Mouse (Mus musculus) limb, embryonic 10.5 days (tissue): ENCODE results near the gene Grhl1. TPM values are rescaled to one million over a fixed set of nuclear protein-coding genes. Genes with fewer than 3 reads are reported as not detected.
"Not testable (repeated sequence)": the region's sequence is repeated elsewhere in the genome, so short reads cannot be mapped to it uniquely, and the experiment has no call there.

Source experiments
- DNase-seq: peaks from one replicate; pipeline ENCODE4 v3.0.0-alpha.2; 2017; ENCODE audit warnings: low spot score
- H3K27ac ChIP-seq: fragments of 300-500 bp; sonication (generic); 2 replicates; pipeline ENCODE4 v1.5.1; 2016; ENCODE audit warnings: mild to moderate bottlenecking
- H3K27me3 ChIP-seq: fragments of 300-500 bp; sonication (generic); 2 replicates; pipeline ENCODE4 v1.6.1; 2016; ENCODE audit warnings: low read depth, mild to moderate bottlenecking; ENCODE audit not compliant: poor library complexity, severe bottlenecking
- H3K36me3 ChIP-seq: fragments of 300-500 bp; sonication (generic); 2 replicates; pipeline ENCODE4 v1.6.1; 2016; ENCODE audit warnings: mild to moderate bottlenecking, moderate library complexity
- H3K4me1 ChIP-seq: fragments of 300-500 bp; sonication (generic); 2 replicates; pipeline ENCODE4 v1.6.1; 2016
- H3K4me3 ChIP-seq: fragments of 300-500 bp; sonication (generic); 2 replicates; pipeline ENCODE4 v1.5.1; 2016; ENCODE audit warnings: mild to moderate bottlenecking, moderate library complexity
- H3K9me3 ChIP-seq: fragments of 300-500 bp; sonication (generic); replicated peaks from 2 replicates; pipeline ENCODE4 v1.6.1; 2016; ENCODE audit warnings: mild to moderate bottlenecking
- WGBS: fragments of 180-500 bp; shearing (Covaris S2); methylation state at CpG from one replicate; pipeline ENCODE4 v1.1.7; 2016; 5-methylcytosine and 5-hydroxymethylcytosine counted together
- polyA plus RNA-seq: library from polyadenylated mRNA; unstranded; fragments of >200 nt; fragmentation: Nextera tagmentation; extraction: Ambion mirVana; gene quantifications from 2 replicates; pipeline ENCODE4 v1.2.1, GENCODE M21; 2016

Gene Grhl1
- polyA plus RNA-seq, 1 experiment from 2014 or later: 0.71 TPM

DNA sequence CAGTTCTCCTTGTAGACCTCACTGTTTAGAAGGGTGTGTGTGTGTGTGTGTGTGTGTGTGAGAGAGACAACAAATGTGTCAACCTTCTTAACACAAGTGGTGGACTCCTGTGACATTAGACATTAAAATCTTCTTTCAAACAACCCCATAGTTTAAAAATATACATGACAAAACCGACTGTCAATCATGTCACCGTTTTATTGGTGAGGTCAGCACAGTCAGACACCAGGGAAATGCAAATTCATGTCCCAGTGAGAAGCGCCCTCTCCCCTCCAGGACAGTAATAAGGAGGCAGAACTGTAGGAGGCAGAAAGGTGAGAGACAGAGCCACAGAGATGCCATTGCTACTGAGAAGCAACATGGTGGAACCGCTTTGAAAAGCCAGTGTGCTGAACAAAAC is 60.3 kb downstream of the Grhl1 start:
- no peaks in the 10 kb centered on the region for H3K9me3 ChIP-seq
- H3K27me3 ChIP-seq: no peaks in the 10 kb centered on the region
- no peak overlapping the region for H3K27ac ChIP-seq
- no peak for DNase-seq
- 74% methylated on average over 4 of the region's 4 CpGs for WGBS
- no peaks in the 10 kb centered on the region for H3K36me3 ChIP-seq
- no peak overlapping the region for H3K4me3 ChIP-seq
- H3K4me1 ChIP-seq: peaks cover 10% of the 10 kb centered on the region

DNA sequence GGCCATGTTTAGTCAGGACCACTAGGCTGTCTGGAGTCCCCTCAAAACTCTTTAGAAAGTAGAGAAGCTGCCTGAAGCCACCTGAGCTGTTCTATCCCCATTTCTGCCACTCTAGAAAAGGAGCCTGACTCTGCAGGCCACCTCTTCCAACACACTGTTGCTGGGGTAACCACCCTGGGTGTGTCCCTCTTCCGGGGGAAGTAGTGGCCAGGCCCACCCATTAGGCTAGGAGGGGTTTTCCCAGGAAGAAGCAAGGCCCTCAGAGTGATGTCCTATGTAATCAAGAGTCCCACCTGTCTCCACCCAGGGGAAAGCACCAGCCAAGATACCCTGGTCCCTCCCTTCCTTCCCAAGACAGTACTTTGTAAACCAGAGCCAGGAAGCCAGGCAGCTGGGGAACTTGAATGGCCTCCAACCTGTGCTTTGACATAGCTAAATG is 61.7 kb downstream of the Grhl1 start:
- Histone ChIP-seq H3K27me3 (no peaks in the 10 kb centered on the region), H3K36me3 (no peaks in the 10 kb centered on the region), H3K4me3 (no peak overlapping the region), H3K4me1 (peaks cover 8% of the 10 kb centered on the region), H3K9me3 (no peaks in the 10 kb centered on the region), H3K27ac (no peak overlapping the region)
- DNase-seq: no peak
- WGBS: 80% methylated on average over 1 of the region's 1 CpGs

DNA sequence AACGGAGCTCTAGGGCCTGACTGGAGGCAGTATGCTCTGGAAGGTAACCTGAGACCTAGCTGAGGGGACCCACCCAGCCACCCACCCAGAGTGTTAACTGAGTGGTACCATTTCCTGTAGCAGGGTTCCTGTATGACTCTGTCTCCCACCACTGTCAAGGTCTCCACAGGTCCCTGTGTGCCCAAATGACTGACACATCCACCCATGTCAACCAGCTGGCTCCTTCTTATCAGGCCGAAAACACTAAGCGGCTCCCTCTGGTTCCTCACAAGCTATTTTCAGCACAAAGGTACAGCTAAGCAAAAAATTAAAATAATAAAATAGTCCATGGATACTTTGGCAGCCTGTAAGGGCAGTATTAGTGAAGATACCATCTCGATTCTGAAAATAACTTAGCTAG is 62.1 kb downstream of the Grhl1 start:
- peaks cover 8% of the 10 kb centered on the region for H3K4me1 ChIP-seq
- no peaks in the 10 kb centered on the region for H3K36me3 ChIP-seq
- H3K4me3 ChIP-seq: no peak overlapping the region
- H3K9me3 ChIP-seq: no peaks in the 10 kb centered on the region
- DNase-seq: no peak
- 87% methylated on average over 4 of the region's 4 CpGs for WGBS
- no peak overlapping the region for H3K27ac ChIP-seq
- H3K27me3 ChIP-seq: no peaks in the 10 kb centered on the region

DNA sequence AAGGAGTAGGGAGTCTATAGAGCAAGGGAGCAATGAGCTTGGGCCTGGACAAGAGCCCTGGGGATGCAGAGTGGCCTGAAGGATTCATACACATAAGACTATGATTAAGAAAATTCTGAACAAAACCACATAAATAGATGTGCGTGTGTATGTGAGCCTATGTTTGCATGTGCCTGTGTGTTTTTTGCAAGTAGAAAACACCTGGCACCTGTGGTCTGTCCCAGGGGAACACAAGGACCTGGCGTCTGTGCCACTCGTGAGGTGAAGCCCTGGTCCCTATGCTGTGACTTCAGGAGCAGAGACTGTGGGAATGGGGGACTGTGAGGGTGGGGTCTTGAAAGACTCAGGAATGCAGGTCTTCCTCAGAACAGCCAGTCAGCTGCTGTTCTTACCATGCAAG is 62.6 kb downstream of the Grhl1 start:
- 86% methylated on average over 3 of the region's 3 CpGs for WGBS
- no peak for DNase-seq
- Histone ChIP-seq H3K4me1 (peaks cover 8% of the 10 kb centered on the region), H3K27me3 (no peaks in the 10 kb centered on the region), H3K9me3 (no peaks in the 10 kb centered on the region), H3K4me3 (no peak overlapping the region), H3K27ac (no peak overlapping the region), H3K36me3 (no peaks in the 10 kb centered on the region)

DNA sequence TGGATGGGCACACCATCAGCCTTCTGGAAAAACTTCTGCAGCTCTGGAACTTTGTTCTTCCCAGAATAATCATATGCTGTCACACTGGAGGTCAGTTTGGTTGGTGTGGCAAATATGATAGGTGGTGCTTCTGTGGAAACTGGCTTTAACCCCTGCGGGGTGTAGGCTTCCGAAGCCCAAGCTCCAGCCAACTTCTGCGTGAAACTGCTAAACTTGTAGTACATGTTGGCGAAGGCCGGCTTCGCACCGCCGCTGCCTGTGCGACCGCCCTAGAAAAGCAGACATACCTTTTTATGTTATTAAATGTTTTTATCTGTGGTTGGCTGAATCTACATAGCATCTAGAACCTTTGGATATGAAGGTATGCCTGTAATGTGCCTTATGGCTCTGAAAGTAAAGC is 66.7 kb downstream of the Grhl1 start:
- not testable (repeated sequence) for H3K27ac ChIP-seq, H3K36me3 ChIP-seq, H3K9me3 ChIP-seq, DNase-seq, H3K27me3 ChIP-seq, H3K4me1 ChIP-seq, H3K4me3 ChIP-seq
- 97% methylated on average over 10 of the region's 10 CpGs for WGBS

DNA sequence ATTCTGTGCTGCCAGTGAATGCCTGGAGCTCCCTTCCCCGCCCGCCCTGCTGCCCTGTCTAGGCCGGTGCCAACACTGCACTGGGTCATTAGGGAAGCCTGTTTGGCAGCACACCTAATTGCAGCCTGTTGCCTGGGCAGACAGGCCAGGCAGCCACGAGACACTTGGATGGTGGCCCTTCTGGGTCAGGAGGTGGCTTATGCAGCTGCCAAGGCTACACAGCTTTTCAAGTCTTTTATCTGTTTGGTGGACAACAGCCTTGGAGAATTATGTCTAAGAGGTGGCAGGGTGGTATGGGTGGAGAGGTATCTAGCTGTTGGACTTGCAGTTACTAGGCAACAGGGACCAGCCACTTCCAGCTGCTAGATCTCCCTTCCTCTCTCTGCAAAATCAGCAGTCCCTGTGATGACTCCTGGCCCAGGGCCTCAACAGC is 70.3 kb downstream of the Grhl1 start:
- H3K27ac ChIP-seq: no peak overlapping the region
- H3K4me3 ChIP-seq: no peak overlapping the region
- 79% methylated on average over 4 of the region's 4 CpGs for WGBS
- H3K9me3 ChIP-seq: no peaks in the 10 kb centered on the region
- H3K4me1 ChIP-seq: peaks cover 2% of the 10 kb centered on the region; the same call in 1 of the 2 replicates
- H3K36me3 ChIP-seq: no peaks in the 10 kb centered on the region
- DNase-seq: no peak
- H3K27me3 ChIP-seq: no peaks in the 10 kb centered on the region

DNA sequence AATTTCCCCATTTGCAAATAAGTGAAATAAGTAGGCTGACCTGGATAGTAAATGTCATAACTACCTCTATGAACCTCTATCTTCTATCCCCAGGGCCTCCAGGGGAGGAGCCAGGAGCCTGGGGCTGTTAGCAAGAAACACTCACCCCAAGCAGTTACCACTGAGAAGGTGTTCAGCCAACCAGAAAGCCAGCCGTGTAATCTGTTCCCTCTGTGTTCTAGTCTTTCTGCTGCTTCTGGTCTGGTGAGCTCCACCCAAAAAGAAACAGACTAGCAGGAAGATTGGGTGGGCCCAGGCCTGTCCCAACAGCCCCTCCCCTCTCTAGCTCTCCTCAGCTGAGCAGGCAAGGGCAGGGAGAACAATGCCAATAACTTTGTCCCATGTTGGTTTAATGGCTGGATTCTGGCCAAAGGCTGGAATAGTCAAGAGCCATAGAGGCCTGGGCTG is 72.1 kb downstream of the Grhl1 start:
- no peaks in the 10 kb centered on the region for H3K36me3 ChIP-seq
- WGBS: 55% methylated on average over 1 of the region's 1 CpGs
- DNase-seq: no peak
- no peaks in the 10 kb centered on the region for H3K27me3 ChIP-seq
- H3K9me3 ChIP-seq: no peaks in the 10 kb centered on the region
- no peak overlapping the region for H3K4me3 ChIP-seq
- no peak overlapping the region for H3K27ac ChIP-seq
- peaks cover 2% of the 10 kb centered on the region; the same call in 1 of the 2 replicates for H3K4me1 ChIP-seq

DNA sequence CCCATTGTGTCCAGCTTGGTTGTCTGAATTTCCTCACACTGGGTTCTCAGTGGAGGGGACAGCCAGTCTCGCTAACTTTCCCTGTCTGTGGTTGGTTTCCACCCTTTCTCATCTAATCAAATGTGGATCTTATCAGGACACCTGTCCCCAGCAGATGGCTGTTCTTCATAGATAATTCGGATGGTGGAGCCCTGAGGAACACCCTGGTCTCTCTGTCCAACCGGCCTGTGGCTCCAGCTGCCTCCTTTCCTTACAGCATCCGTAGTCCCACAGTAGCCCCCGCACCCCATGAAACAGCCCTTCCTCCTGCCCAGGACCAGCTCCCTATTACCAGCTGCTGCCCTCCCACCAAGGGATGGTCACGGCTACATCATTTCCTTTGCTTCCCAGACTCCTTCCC is 73.8 kb downstream of the Grhl1 start:
- Histone ChIP-seq H3K9me3 (no peaks in the 10 kb centered on the region), H3K27me3 (no peaks in the 10 kb centered on the region), H3K27ac (no peak overlapping the region), H3K4me3 (no peak overlapping the region), H3K4me1 (peaks cover 11% of the 10 kb centered on the region), H3K36me3 (no peaks in the 10 kb centered on the region)
- DNase-seq: no peak
- 80% methylated on average over 6 of the region's 6 CpGs for WGBS

DNA sequence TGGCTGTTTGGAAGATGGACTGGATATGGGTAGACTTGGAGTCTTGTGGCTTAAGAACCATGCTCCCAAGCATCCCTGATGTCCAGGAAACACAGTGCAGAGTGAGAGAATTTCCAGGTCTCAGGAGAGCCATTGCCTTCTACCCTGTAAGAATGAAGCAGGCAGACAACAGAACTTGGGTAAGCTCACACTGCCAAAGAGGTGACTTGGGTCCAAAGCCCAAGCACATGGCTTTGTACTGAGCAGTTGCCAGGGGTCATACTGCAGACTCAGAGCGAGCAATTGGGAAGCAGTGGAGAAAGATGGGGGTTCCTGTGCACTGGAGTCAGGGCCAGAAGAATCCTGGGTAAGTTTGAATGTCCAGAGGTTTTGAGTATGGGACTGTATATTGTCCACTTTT is 76.0 kb downstream of the Grhl1 start:
- no peaks in the 10 kb centered on the region for H3K27me3 ChIP-seq
- WGBS: 86% methylated on average over 1 of the region's 1 CpGs
- no peak for DNase-seq
- H3K27ac ChIP-seq: no peak overlapping the region
- no peak overlapping the region for H3K4me3 ChIP-seq
- no peaks in the 10 kb centered on the region for H3K9me3 ChIP-seq
- H3K36me3 ChIP-seq: no peaks in the 10 kb centered on the region
- peaks cover 24% of the 10 kb centered on the region for H3K4me1 ChIP-seq

DNA sequence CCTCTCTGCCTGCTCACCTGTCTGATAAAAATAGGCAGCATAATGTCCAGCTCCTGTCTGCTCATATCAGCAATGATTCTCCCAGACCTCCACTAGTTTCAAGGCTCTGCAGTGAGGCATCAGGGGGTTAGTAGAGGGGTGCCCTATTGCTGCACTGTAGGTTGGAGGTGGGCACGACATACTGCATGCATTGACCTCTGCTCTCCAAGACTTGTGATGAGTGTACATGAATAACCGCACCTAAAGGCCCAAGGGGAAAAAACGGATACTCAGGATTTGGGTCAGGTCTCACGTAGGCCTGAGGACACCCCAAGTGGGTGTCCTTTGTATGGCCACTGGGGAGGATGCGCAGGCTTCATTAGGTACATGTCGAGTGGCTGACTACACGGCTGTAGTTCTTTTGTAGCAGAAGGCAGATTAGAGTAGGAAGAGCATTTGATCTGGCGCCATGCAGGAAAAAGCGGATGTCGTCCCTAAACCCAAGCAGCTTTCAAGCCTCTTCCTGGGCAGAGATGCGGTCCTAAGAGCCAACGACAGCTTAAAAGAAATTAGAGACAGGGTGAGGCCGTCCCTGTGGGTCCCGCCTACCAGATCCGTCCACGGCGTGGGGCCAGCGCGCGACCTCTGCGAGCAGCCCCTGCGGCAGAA is 78.5 kb downstream of the Grhl1 start:
- peak overlapping the region; percentile 99 for H3K27ac ChIP-seq
- H3K4me1 ChIP-seq: peaks cover 24% of the 10 kb centered on the region
- no peak for DNase-seq
- H3K27me3 ChIP-seq: no peaks in the 10 kb centered on the region
- peaks cover 23% of the 10 kb centered on the region for H3K36me3 ChIP-seq
- H3K9me3 ChIP-seq: no peaks in the 10 kb centered on the region
- peak overlapping the region; percentile 94 for H3K4me3 ChIP-seq
- WGBS: 4% methylated on average over 22 of the region's 22 CpGs

DNA sequence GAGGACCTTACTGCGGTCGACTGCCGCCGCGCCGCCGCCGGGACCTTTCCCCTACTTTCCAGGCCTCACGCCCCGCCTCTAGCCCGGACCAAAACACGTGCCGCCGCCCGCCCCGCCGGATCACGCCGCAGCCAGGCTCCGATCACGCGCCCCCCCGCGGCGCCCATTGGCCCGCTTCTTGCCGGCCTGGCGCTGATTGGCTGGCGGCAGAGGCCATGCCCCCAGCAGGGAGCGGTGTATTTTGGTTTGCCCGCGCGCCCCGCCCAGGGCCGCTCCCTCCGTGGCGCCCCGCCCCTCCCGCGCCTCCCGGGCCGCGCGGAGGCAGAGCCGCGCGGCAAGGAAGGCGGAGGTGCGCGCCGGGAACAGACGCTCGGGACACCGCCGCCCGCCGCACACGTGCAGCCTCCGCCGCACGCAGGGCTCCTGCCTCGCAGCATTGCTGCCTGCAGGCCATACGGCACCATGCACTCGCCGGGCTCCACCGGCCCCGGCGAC is 79.0 kb downstream of the Grhl1 start, which contains the start of gene Klf11:
TSS of gene Klf11 (plus strand) at position 212 of the 495 bp plus-strand sequence.
- Histone ChIP-seq H3K9me3 (no peaks in the 10 kb centered on the region), H3K27ac (peak within 1 kb of the TSS; percentile 99), H3K36me3 (peaks cover 28% of the 10 kb centered on the region), H3K4me1 (peaks cover 24% of the 10 kb centered on the region), H3K27me3 (no peaks in the 10 kb centered on the region), H3K4me3 (peak within 1 kb of the TSS; percentile 94)
- under 1% methylated on average over 68 of the region's 68 CpGs for WGBS
- DNase-seq: peak; percentile 99

DNA sequence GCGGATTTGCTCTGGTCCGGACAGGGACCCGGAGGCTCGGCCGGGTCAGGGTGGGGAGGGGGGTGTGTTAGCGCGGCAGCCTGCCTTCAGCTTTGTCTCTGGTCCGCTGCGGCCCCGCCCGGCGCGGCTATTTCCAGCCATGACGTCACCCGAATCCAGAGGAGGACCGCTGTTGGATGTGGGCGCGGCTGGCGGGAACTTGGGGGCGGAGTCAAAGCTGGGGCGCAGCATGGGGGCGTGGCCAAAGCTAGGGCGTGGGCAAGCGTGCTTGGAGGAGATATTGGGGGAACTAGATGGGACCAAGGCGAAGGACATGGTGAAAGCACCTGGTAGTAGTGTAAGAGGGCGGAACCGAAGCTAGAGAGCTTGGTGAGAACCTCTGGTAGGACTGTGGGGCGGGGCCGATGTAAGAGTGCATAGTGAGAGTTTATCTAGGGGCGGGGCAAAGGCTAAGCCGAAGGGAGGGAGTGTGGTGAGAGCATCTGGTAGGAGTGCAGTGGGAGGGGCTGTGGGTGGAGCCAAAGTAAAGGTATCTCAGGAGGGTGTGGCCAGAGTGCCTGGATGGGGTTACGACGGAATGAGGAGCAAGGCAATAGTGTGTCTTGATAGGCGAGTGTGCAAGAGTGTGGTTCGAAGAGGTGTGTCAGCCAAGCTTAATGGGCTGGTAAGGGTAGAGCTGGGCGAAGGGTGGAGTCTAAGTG is 79.7 kb downstream of the Grhl1 start:
- no peaks in the 10 kb centered on the region for H3K27me3 ChIP-seq
- H3K36me3 ChIP-seq: peaks cover 35% of the 10 kb centered on the region
- DNase-seq: peak; percentile 96
- H3K27ac ChIP-seq: peak overlapping the region; percentile 99
- no peaks in the 10 kb centered on the region for H3K9me3 ChIP-seq
- under 1% methylated on average over 36 of the region's 36 CpGs for WGBS
- H3K4me1 ChIP-seq: peaks cover 24% of the 10 kb centered on the region
- H3K4me3 ChIP-seq: peak overlapping the region; percentile 94

DNA sequence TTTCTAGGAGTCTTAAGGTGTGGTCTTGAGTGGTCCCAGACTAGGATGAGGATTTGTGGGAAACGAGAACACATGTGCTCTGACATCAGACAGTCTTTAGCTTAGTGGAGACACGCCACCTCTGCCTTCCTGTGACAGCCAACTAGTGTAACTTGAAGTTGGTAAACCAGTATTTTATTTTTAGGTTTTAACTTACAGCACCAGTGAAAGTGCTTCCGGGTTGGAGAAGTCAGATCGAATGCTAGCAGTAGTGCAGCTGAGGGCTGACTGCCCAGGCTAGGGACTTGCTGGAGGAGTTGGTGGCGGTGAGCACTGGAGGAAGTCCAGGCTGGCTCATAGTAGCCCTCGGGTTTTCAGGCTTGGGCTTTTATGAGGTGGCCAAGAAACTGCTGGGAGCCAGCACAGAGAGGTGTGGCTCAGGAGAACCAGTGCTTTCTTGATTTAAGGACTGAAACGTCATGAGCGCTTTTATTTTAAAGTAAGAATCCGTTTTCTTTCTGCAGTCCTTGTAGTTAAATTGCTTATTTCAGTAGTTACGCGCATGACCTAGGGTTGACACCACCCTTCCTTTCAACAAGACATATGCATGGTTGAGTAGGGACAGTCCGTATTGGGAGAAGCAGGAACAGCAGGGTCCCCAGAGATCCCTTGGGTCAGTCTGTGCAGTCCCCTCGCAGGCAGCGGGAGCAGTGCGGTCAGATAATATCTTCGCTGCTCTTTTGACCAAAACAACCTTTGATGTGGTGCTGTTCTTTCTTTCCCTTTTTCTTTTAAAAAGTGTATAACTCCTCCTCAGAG is 82.2 kb downstream of the Grhl1 start:
- Histone ChIP-seq H3K4me3 (no peak overlapping the region), H3K9me3 (no peaks in the 10 kb centered on the region), H3K27ac (no peak overlapping the region), H3K36me3 (peaks cover 60% of the 10 kb centered on the region), H3K27me3 (no peaks in the 10 kb centered on the region), H3K4me1 (peaks cover 24% of the 10 kb centered on the region)
- WGBS: 89% methylated on average over 16 of the region's 16 CpGs
- DNase-seq: no peak
